7 mouse cellular contexts compared by ENCODE assay signal in the genomic region with DNA sequence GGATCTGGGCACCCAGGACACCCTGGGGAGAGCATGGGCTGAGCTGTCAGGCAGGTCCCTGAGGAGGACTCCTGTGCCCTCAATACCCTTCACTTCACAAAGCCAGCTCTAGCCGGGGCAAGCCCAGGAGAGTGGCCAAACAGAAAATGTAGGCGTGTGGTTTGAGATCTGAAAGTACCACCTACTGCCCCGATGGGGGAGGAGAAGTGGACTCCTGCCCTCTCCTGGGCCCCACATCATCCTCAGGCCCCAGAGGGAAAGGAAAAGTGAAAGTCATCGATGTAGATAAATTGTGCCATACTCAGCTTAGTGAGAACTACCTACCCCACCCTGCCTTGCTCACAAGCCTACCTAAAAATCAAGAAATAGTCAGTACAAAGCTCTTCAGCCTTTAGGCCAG.
DNase-seq lines count a peak whose midpoint lies in the region; ATAC-seq and TF ChIP-seq lines count a peak whose summit lies in the region.

No protein-coding gene starts in this region.

- 73% methylated on average over 4 of the region's 4 CpGs for WGBS in forebrain, embryonic 16.5 days

- no peak overlapping the region for H3K4me3 ChIP-seq in layer of hippocampus, adult 2 months
- no peak overlapping the region for H3K4me3 ChIP-seq in forebrain, embryonic 16.5 days (replicated peaks; ENCODE audit: low read length)
- no peak overlapping the region for H3K4me3 ChIP-seq in left cerebral cortex, adult 2 months

- H3K27me3 ChIP-seq in forebrain, embryonic 16.5 days (replicated peaks; ENCODE audit: control insufficient read depth, insufficient read depth, low read length): no peaks in the 10 kb centered on the region

- no peak overlapping the region for H3K4me2 ChIP-seq in forebrain, embryonic 16.5 days (ENCODE audit: low read length)

- H3K9ac ChIP-seq in forebrain, embryonic 16.5 days (replicated peaks; ENCODE audit: low read depth, low read length): no peak overlapping the region

- no peak for TF ChIP-seq CTCF in layer of hippocampus, adult 2 months (conservative IDR thresholded peaks at IDR 0.05)
- no peak for TF ChIP-seq CTCF in left cerebral cortex, adult 2 months (IDR thresholded peaks at IDR 0.05)

- H3K36me3 ChIP-seq in forebrain, embryonic 16.5 days (ENCODE audit: control insufficient read depth, insufficient read depth): no peaks in the 10 kb centered on the region

- ATAC-seq in activated CD4-positive, CD25-positive, alpha-beta regulatory T cell, adult 4 months: peak; percentile 11
- no peak for ATAC-seq in forebrain, embryonic 16.5 days

- peak; percentile 64 to 65 for DNase-seq in B cell, adult 2 months
- DNase-seq in kidney, postnatal 4 days: peak; percentile 27 to 66
- DNase-seq in monocyte, adult 2 months (ENCODE audit: low read depth in 1 of 2, low spot score in 2 of 2): peak; percentile 42 to 57
- no peak for DNase-seq in layer of hippocampus, adult 2 months (ENCODE audit: low spot score in 2 of 2)
- DNase-seq in left cerebral cortex, adult 2 months (ENCODE audit: extremely low spot score in 1 of 2, low spot score in 2 of 2): no peak

- intact Hi-C loops in left cerebral cortex, adult 2 months (cut with DNase I): loop anchor here (5.0 kb wide), 1 partner anchor 86 kb away; no protein-coding TSS in a partner anchor

- H3K27ac ChIP-seq in layer of hippocampus, adult 2 months: no peak overlapping the region
- no peak overlapping the region for H3K27ac ChIP-seq in forebrain, embryonic 16.5 days (ENCODE audit: low read length)
- H3K27ac ChIP-seq in left cerebral cortex, adult 2 months: no peak overlapping the region

- H3K9me3 ChIP-seq in forebrain, embryonic 16.5 days (ENCODE audit: control insufficient read depth, low read length): no peaks in the 10 kb centered on the region

- H3K4me1 ChIP-seq in forebrain, embryonic 16.5 days (replicated peaks; ENCODE audit: control insufficient read depth, insufficient read depth, low read length): no peaks in the 10 kb centered on the region

Comparison
In these comparisons a context has a peak if more than half of its experiments do, and no peak if none do; other contexts are left out.
1. DNase-seq: peak in B cell, adult 2 months (2 of 2), kidney, postnatal 4 days (2 of 2) and monocyte, adult 2 months (2 of 2); none in layer of hippocampus, adult 2 months (0 of 2) and left cerebral cortex, adult 2 months (0 of 2).